Comparison of ENCODE assay signal across 29 mouse cellular contexts in the genomic region with DNA sequence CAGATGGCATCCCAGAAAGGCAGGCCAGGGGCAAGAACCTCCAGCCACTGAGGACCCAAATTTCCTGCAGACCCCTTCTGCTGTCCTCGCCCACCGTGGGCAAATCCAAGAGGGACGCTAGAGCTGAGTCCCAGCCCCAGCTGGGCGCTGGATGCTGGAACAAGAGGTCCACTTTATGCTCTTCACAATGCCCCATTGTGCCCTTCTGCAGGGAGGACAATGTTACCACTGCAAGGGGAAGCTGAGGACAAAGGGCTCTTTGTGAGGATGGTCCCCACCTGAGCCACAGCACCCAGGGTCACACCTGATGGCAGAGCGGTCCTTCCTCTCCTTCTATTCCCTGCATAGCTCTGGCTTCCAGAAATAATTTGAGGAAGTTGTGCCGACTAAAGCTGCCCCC. TPM values are rescaled to one million over a fixed set of nuclear protein-coding genes. Genes with fewer than 3 reads are reported as not detected.
DNase-seq lines count a peak whose midpoint lies in the region; ATAC-seq and TF ChIP-seq lines count a peak whose summit lies in the region.
"Had no signal": no experiment of that assay in that cellular context is flagged by ENCODE, and none has a peak within 500 bp of the region (broad histone marks: within the 10 kb centered on the region; RNA-seq: fewer than 3 reads in every experiment).

No protein-coding gene starts in this region.

- TF ChIP-seq POLR2A in limb, embryonic 14.5 days (IDR thresholded peaks at IDR 0.05; ENCODE audit: borderline replicate concordance, extremely low read depth, insufficient read depth, insufficient read length) = no peak

- no peak for ATAC-seq in midbrain, embryonic 11.5 days (ENCODE audit: low FRiP score)
- no peak for ATAC-seq in midbrain, embryonic 14.5 days (ENCODE audit: low FRiP score, low TSS enrichment)
- no peak for ATAC-seq in limb, embryonic 14.5 days (ENCODE audit: low FRiP score, low read depth)
- ATAC-seq: activated CD4-positive, CD25-positive, alpha-beta regulatory T cell, adult 4 months; forebrain, embryonic 16.5 days; inflammation-experienced regulatory T-cells, adult 6 months; midbrain, embryonic 16.5 days had no signal

- H3K27ac ChIP-seq in layer of hippocampus, adult 2 months = peak overlapping the region; percentile 94
- no peak overlapping the region for H3K27ac ChIP-seq in midbrain, embryonic 11.5 days (ENCODE audit: low read depth, low read length)
- no peak overlapping the region for H3K27ac ChIP-seq in midbrain, embryonic 14.5 days (replicated peaks; ENCODE audit: low read depth, low read length)
- no peak overlapping the region for H3K27ac ChIP-seq in embryonic facial prominence, embryonic 10.5 days (replicated peaks)
- H3K27ac ChIP-seq in limb, embryonic 14.5 days (replicated peaks; ENCODE audit: low read depth, low read length) = no peak overlapping the region
- H3K27ac ChIP-seq: heart, embryonic 15.5 days; hindbrain, embryonic 13.5 days; kidney, embryonic 15.5 days; limb, embryonic 15.5 days; liver, embryonic 13.5 days had no signal

- 63% methylated on average over 6 of the region's 6 CpGs for whole genome bisulfite sequencing in midbrain, embryonic 11.5 days
- 53% methylated on average over 6 of the region's 6 CpGs for WGBS in midbrain, embryonic 14.5 days
- WGBS in embryonic facial prominence, embryonic 10.5 days = 22% methylated on average over 6 of the region's 6 CpGs
- 68% methylated on average over 6 of the region's 6 CpGs for WGBS in limb, embryonic 14.5 days

- peaks cover 4% of the 10 kb centered on the region for H3K27me3 ChIP-seq in midbrain, embryonic 11.5 days (ENCODE audit: control insufficient read depth, insufficient read depth, low read length)
- H3K27me3 ChIP-seq in midbrain, embryonic 14.5 days (ENCODE audit: control insufficient read depth, insufficient read depth, low read length) = no peaks in the 10 kb centered on the region; the same call in 1 of the 2 replicates
- peaks cover 43% of the 10 kb centered on the region for H3K27me3 ChIP-seq in embryonic facial prominence, embryonic 10.5 days (replicated peaks; ENCODE audit: low read depth, poor library complexity, severe bottlenecking)
- H3K27me3 ChIP-seq in limb, embryonic 14.5 days (ENCODE audit: control insufficient read depth, insufficient read depth, low read length) = no peaks in the 10 kb centered on the region
- H3K27me3 ChIP-seq: heart, embryonic 15.5 days had no signal

- no peak overlapping the region for H3K4me2 ChIP-seq in midbrain, embryonic 11.5 days
- no peak overlapping the region for H3K4me2 ChIP-seq in midbrain, embryonic 14.5 days (ENCODE audit: low read length)
- no peak overlapping the region for H3K4me2 ChIP-seq in limb, embryonic 14.5 days (replicated peaks; ENCODE audit: low read depth, low read length, severe bottlenecking)
- H3K4me2 ChIP-seq: heart, embryonic 15.5 days; hindbrain, embryonic 13.5 days; kidney, embryonic 15.5 days; limb, embryonic 15.5 days; liver, embryonic 13.5 days had no signal

- no peaks in the 10 kb centered on the region for H3K36me3 ChIP-seq in midbrain, embryonic 11.5 days (ENCODE audit: control insufficient read depth, insufficient read depth, low read length)
- H3K36me3 ChIP-seq in midbrain, embryonic 14.5 days (ENCODE audit: control insufficient read depth, insufficient read depth, low read length) = no peaks in the 10 kb centered on the region
- peaks cover 9% of the 10 kb centered on the region; the same call in 1 of the 2 replicates for H3K36me3 ChIP-seq in embryonic facial prominence, embryonic 10.5 days (replicated peaks)
- no peaks in the 10 kb centered on the region for H3K36me3 ChIP-seq in limb, embryonic 14.5 days (ENCODE audit: control insufficient read depth, insufficient read depth, low read length)
- H3K36me3 ChIP-seq: heart, embryonic 15.5 days; hindbrain, embryonic 13.5 days; kidney, embryonic 15.5 days; limb, embryonic 15.5 days; liver, embryonic 13.5 days had no signal

- H3K9ac ChIP-seq in midbrain, embryonic 11.5 days (ENCODE audit: low read length) = 0 out of 2 replicates have a peak overlapping the region, but pooled peaks have one; percentile 16
- no peak overlapping the region for H3K9ac ChIP-seq in midbrain, embryonic 14.5 days (replicated peaks; ENCODE audit: low read length)
- peak overlapping the region; percentile 16; the same call in 1 of the 2 replicates for H3K9ac ChIP-seq in limb, embryonic 14.5 days (ENCODE audit: low read depth, low read length, severe bottlenecking)
- H3K9ac ChIP-seq: heart, embryonic 15.5 days; hindbrain, embryonic 13.5 days; kidney, embryonic 15.5 days; limb, embryonic 15.5 days; liver, embryonic 13.5 days had no signal

- peaks cover 10% of the 10 kb centered on the region for H3K4me1 ChIP-seq in midbrain, embryonic 11.5 days (ENCODE audit: control insufficient read depth, insufficient read depth, low read length)
- H3K4me1 ChIP-seq in midbrain, embryonic 14.5 days (ENCODE audit: control insufficient read depth, insufficient read depth, low read length) = peaks cover 7% of the 10 kb centered on the region
- H3K4me1 ChIP-seq in embryonic facial prominence, embryonic 10.5 days = peaks cover 45% of the 10 kb centered on the region
- H3K4me1 ChIP-seq in limb, embryonic 14.5 days (ENCODE audit: control insufficient read depth, insufficient read depth, low read length) = peaks cover 12% of the 10 kb centered on the region

- no peaks in the 10 kb centered on the region for H3K9me3 ChIP-seq in midbrain, embryonic 11.5 days (ENCODE audit: control insufficient read depth, low read length)
- no peaks in the 10 kb centered on the region for H3K9me3 ChIP-seq in midbrain, embryonic 14.5 days (ENCODE audit: control insufficient read depth, low read length)
- H3K9me3 ChIP-seq in embryonic facial prominence, embryonic 10.5 days = no peaks in the 10 kb centered on the region
- H3K9me3 ChIP-seq in limb, embryonic 14.5 days (ENCODE audit: control insufficient read depth, low read length) = no peaks in the 10 kb centered on the region
- H3K9me3 ChIP-seq: heart, embryonic 15.5 days; hindbrain, embryonic 13.5 days; kidney, embryonic 15.5 days; limb, embryonic 15.5 days; liver, embryonic 13.5 days had no signal

- TF ChIP-seq CTCF in layer of hippocampus, adult 2 months (conservative IDR thresholded peaks at IDR 0.05) = no peak

- H3K4me3 ChIP-seq in layer of hippocampus, adult 2 months = no peak overlapping the region
- H3K4me3 ChIP-seq in midbrain, embryonic 11.5 days (ENCODE audit: low read depth, low read length) = no peak overlapping the region
- no peak overlapping the region for H3K4me3 ChIP-seq in midbrain, embryonic 14.5 days (replicated peaks; ENCODE audit: low read depth, low read length)
- 0 out of 2 replicates have a peak overlapping the region, but pooled peaks have one; percentile 1 for H3K4me3 ChIP-seq in embryonic facial prominence, embryonic 10.5 days
- H3K4me3 ChIP-seq in limb, embryonic 14.5 days (replicated peaks; ENCODE audit: low read length) = no peak overlapping the region
- H3K4me3 ChIP-seq: erythroblast, embryonic 14.5 days; heart, embryonic 15.5 days; hindbrain, embryonic 13.5 days; kidney, embryonic 15.5 days; limb, embryonic 15.5 days; liver, embryonic 13.5 days had no signal

- no peak for DNase-seq in layer of hippocampus, adult 2 months (ENCODE audit: low spot score in 2 of 2)
- no peak for DNase-seq in layer of hippocampus, adult 9-10 months (ENCODE audit: low spot score)
- DNase-seq in midbrain, embryonic 11.5 days (ENCODE audit: low spot score, missing footprints) = no peak
- no peak for DNase-seq in midbrain, embryonic 14.5 days
- DNase-seq in embryonic facial prominence, embryonic 10.5 days (ENCODE audit: low spot score) = no peak
- no peak for DNase-seq in limb, embryonic 14.5 days (ENCODE audit: low spot score)
- no peak for DNase-seq in kidney, adult 18-20 months
- no peak for DNase-seq in frontal cortex, postnatal 10 days (ENCODE audit: low spot score in 2 of 2)
- DNase-seq: adrenal gland, adult 2 months; adrenal gland, postnatal 36 days; B cell, adult 2 months; cerebellum, adult 9-11 months; kidney, adult 11 months; kidney, postnatal 25 days; liver, embryonic 13.5 days; lung, adult 18-20 months; lung, postnatal 14 days; right cerebral cortex, postnatal 25 days; thymus, postnatal 14 days had no signal

RNA-seq across cellular contexts. Expression of a gene that starts 1.6 kb away (rescaled TPM):
- total RNA-seq in layer of hippocampus, adult 2 months (2021) = 10 to 100 TPM; 25.5 to 31.2 TPM
- 19.2 and 20.6 TPM in 2 replicates for polyA plus RNA-seq in midbrain, embryonic 11.5 days (2014; fragmentation: Nextera tagmentation; extraction: Ambion mirVana)
- polyA plus RNA-seq in midbrain, embryonic 14.5 days (2014; fragmentation: Nextera tagmentation; extraction: Ambion mirVana) = 19.5 and 20.8 TPM in 2 replicates
- 26.3 and 26.6 TPM in 2 replicates for polyA plus RNA-seq in embryonic facial prominence, embryonic 10.5 days (2016; fragmentation: Nextera tagmentation; extraction: Ambion mirVana)
- 20.3 and 26.3 TPM in 2 replicates for polyA plus RNA-seq in limb, embryonic 14.5 days (2012; rRNA removed)
- polyA plus RNA-seq in limb, embryonic 14.5 days (2014; fragmentation: Nextera tagmentation; extraction: Ambion mirVana) = 26.9 and 28.7 TPM in 2 replicates

RNA-seq across cellular contexts. Expression of a gene that starts 6.8 kb away (rescaled TPM):
- 10 to 100 TPM; 47.7 to 55.7 TPM for total RNA-seq in layer of hippocampus, adult 2 months (2021)
- polyA plus RNA-seq in midbrain, embryonic 11.5 days (2014; fragmentation: Nextera tagmentation; extraction: Ambion mirVana) = 2.0 and 2.1 TPM in 2 replicates
- 8.0 and 13.5 TPM in 2 replicates for polyA plus RNA-seq in midbrain, embryonic 14.5 days (2014; fragmentation: Nextera tagmentation; extraction: Ambion mirVana)
- 12.5 and 13.1 TPM in 2 replicates for polyA plus RNA-seq in embryonic facial prominence, embryonic 10.5 days (2016; fragmentation: Nextera tagmentation; extraction: Ambion mirVana)
- 16.3 and 23.4 TPM in 2 replicates for polyA plus RNA-seq in limb, embryonic 14.5 days (2012; rRNA removed)
- polyA plus RNA-seq in limb, embryonic 14.5 days (2014; fragmentation: Nextera tagmentation; extraction: Ambion mirVana) = 12.6 and 16.7 TPM in 2 replicates
- total RNA-seq: CH12.LX had no signal
- polyA plus RNA-seq: erythroblast, embryonic 14.5 days; inflammation-experienced regulatory T-cells, adult 6 months had no signal
